27 mouse cellular contexts compared by ENCODE assay signal in the genomic region with DNA sequence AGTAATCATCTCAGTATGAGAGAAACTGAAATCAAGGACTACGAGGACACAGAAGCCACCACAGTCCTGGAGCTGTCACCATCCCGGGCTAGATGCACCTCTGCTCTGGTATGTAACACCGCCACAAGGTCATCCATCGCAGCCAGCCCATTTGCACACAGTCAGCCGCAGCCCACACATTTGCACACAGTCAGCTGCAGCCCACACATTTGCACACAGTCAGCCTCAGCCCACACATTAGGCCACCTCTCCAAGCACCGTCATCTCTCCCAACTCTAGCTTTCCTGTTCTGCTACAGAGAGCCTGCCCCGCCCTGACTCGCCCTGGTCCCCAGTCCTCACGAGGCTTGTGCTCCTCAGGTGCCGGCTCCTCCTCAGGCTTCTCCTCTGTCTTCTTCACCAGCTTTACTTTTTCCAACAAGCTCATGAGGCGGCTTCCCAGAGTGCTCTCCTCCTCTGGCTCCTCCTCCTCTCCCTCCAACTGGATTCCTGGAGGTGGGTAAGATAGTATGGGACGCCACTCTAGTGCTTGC. TPM values are rescaled to one million over a fixed set of nuclear protein-coding genes. Genes with fewer than 3 reads are reported as not detected.
DNase-seq lines count a peak whose midpoint lies in the region; ATAC-seq and TF ChIP-seq lines count a peak whose summit lies in the region.
"Had no signal": no experiment of that assay in that cellular context is flagged by ENCODE, and none has a peak within 500 bp of the region (broad histone marks: within the 10 kb centered on the region; RNA-seq: fewer than 3 reads in every experiment).

No protein-coding gene starts in this region.

- no peak overlapping the region for H3K9ac ChIP-seq in CH12.LX (ENCODE audit: insufficient read depth, low read depth)
- no peak overlapping the region for H3K9ac ChIP-seq in ES-Bruce4 (ENCODE audit: low read depth, poor library complexity, severe bottlenecking)
- no peak overlapping the region for H3K9ac ChIP-seq in lung, postnatal 0 days (replicated peaks; ENCODE audit: low read depth)
- no peak overlapping the region for H3K9ac ChIP-seq in heart, embryonic 12.5 days
- H3K9ac ChIP-seq in kidney, embryonic 14.5 days (ENCODE audit: low read depth, low read length) = no peak overlapping the region
- H3K9ac ChIP-seq: embryonic facial prominence, embryonic 12.5 days; embryonic facial prominence, embryonic 15.5 days; forebrain, postnatal 0 days; heart, embryonic 13.5 days; hindbrain, embryonic 14.5 days had no signal

- H3K36me3 ChIP-seq in CH12.LX (replicated peaks in 1 of 2; ENCODE audit: control insufficient read depth in 1 of 2, insufficient read depth in 1 of 2, low read length in 1 of 2) = no peaks in the 10 kb centered on the region
- no peaks in the 10 kb centered on the region for H3K36me3 ChIP-seq in ES-Bruce4 (ENCODE audit: control insufficient read depth, insufficient read depth, low read length, poor library complexity, severe bottlenecking)
- no peaks in the 10 kb centered on the region for H3K36me3 ChIP-seq in G1E (replicated peaks)
- H3K36me3 ChIP-seq in lung, postnatal 0 days (ENCODE audit: insufficient read depth, low read length) = no peaks in the 10 kb centered on the region
- no peaks in the 10 kb centered on the region for H3K36me3 ChIP-seq in heart, embryonic 12.5 days
- H3K36me3 ChIP-seq in kidney, embryonic 14.5 days (ENCODE audit: control insufficient read depth, insufficient read depth, low read length) = no peaks in the 10 kb centered on the region
- H3K36me3 ChIP-seq: embryonic facial prominence, embryonic 12.5 days; embryonic facial prominence, embryonic 15.5 days; heart, embryonic 13.5 days had no signal

- H3K4me3 ChIP-seq in CH12.LX (replicated peaks in 1 of 3; ENCODE audit: low read depth in 2 of 3, low read length in 2 of 3, poor library complexity in 1 of 3) (no peak overlapping the region), ES-Bruce4 (ENCODE audit: low read depth, low read length) (peak overlapping the region; percentile 29), G1E (ENCODE audit: low read depth, low read length) (0 out of 2 replicates have a peak overlapping the region, but pooled peaks have one; percentile 13)
- H3K4me3 ChIP-seq in lung, postnatal 0 days (ENCODE audit: low read depth, low read length) = no peak overlapping the region
- no peak overlapping the region for H3K4me3 ChIP-seq in heart, embryonic 12.5 days
- no peak overlapping the region for H3K4me3 ChIP-seq in kidney, embryonic 14.5 days (ENCODE audit: low read length)
- H3K4me3 ChIP-seq: embryonic facial prominence, embryonic 12.5 days; embryonic facial prominence, embryonic 15.5 days; heart, embryonic 13.5 days had no signal

- no peaks in the 10 kb centered on the region for H3K9me3 ChIP-seq in CH12.LX (replicated peaks; ENCODE audit: low read length)
- H3K9me3 ChIP-seq in ES-Bruce4 (replicated peaks; ENCODE audit: control insufficient read depth, insufficient read depth, low read length, poor library complexity, severe bottlenecking) = no peaks in the 10 kb centered on the region
- no peaks in the 10 kb centered on the region for H3K9me3 ChIP-seq in G1E (replicated peaks)
- no peaks in the 10 kb centered on the region for H3K9me3 ChIP-seq in lung, postnatal 0 days (ENCODE audit: low read length)
- no peaks in the 10 kb centered on the region for H3K9me3 ChIP-seq in heart, embryonic 12.5 days (replicated peaks)
- no peaks in the 10 kb centered on the region for H3K9me3 ChIP-seq in kidney, embryonic 14.5 days (ENCODE audit: control insufficient read depth, low read length)
- H3K9me3 ChIP-seq: embryonic facial prominence, embryonic 12.5 days; embryonic facial prominence, embryonic 15.5 days; heart, embryonic 13.5 days had no signal

- DNase-seq in CH12.LX (ENCODE audit: extremely low read depth) (no peak), G1E (ENCODE audit: low spot score) (no peak), ZHBTc4 (ENCODE audit: low read depth, low spot score) (peak; percentile 74)
- DNase-seq in lung, postnatal 0 days (ENCODE audit: low spot score) = no peak
- DNase-seq: adrenal gland, postnatal 10 days; adrenal gland, postnatal 36 days; B cell, adult 2 months; cerebellum, adult 11 months; cerebellum, adult 2 months; cerebellum, adult 9-11 months; cerebellum, postnatal 25 days; forebrain, postnatal 0 days; gastrocnemius, postnatal 25 days; heart, adult 18-20 months; heart, postnatal 14 days; heart, postnatal 4 days had no signal

- TF ChIP-seq POLR2A in CH12.LX (IDR thresholded peaks at IDR 0.05; ENCODE audit: low read depth, low read length) = no peak
- no peak for TF ChIP-seq POLR2A in ES-Bruce4 (IDR thresholded peaks at IDR 0.05; ENCODE audit: insufficient read depth, low read length)

- dilution Hi-C loops in CH12.LX (cut with MboI; ENCODE audit: extremely low pct_ligation_motif_present, extremely low pct_unique_long_range_greater_than_20kb, low sequenced_read_pairs) = no loop called here

- 66% methylated on average over 12 of the region's 12 CpGs for WGBS in lung, postnatal 0 days
- 55% methylated on average over 12 of the region's 12 CpGs for WGBS in heart, embryonic 12.5 days
- 76% methylated on average over 12 of the region's 12 CpGs for WGBS in kidney, embryonic 14.5 days

- TF ChIP-seq RAD21 in CH12.LX (IDR thresholded peaks at IDR 0.05; ENCODE audit: low read depth, low read length) = no peak

- TF ChIP-seq EP300 in CH12.LX (IDR thresholded peaks at IDR 0.05; ENCODE audit: low read length) (no peak), ES-Bruce4 (IDR thresholded peaks at IDR 0.05; ENCODE audit: insufficient read depth, low read depth, low read length) (no peak)
- no peak for TF ChIP-seq EP300 in lung, postnatal 0 days (IDR thresholded peaks at IDR 0.05)

- TF ChIP-seq CTCF in CH12.LX (conservative IDR thresholded peaks at IDR 0.05 in 1 of 2, IDR thresholded peaks at IDR 0.05 in 1 of 2; ENCODE audit: low read depth in 2 of 2, low read length in 2 of 2) (no peak), ES-Bruce4 (IDR thresholded peaks at IDR 0.05; ENCODE audit: low read depth, low read length) (no peak), G1E (IDR thresholded peaks at IDR 0.05; ENCODE audit: low read depth, low read length) (no peak)
- TF ChIP-seq CTCF in lung, postnatal 0 days (IDR thresholded peaks at IDR 0.05) = no peak

- H3K4me1 ChIP-seq in CH12.LX (ENCODE audit: control insufficient read depth in 1 of 2, insufficient read depth in 2 of 2) = peaks cover 0 to 2% of the 10 kb centered on the region in 2 experiments; a peak in 1 of 4 replicates
- H3K4me1 ChIP-seq in ES-Bruce4 (ENCODE audit: control insufficient read depth, insufficient read depth, low read length) = no peaks in the 10 kb centered on the region
- peaks cover 18% of the 10 kb centered on the region for H3K4me1 ChIP-seq in G1E (ENCODE audit: insufficient read depth, low read depth, low read length)
- no peaks in the 10 kb centered on the region for H3K4me1 ChIP-seq in lung, postnatal 0 days (ENCODE audit: insufficient read depth, low read depth, low read length)
- no peaks in the 10 kb centered on the region for H3K4me1 ChIP-seq in heart, embryonic 12.5 days (replicated peaks)
- no peaks in the 10 kb centered on the region for H3K4me1 ChIP-seq in kidney, embryonic 14.5 days (ENCODE audit: control insufficient read depth, insufficient read depth, low read length)
- H3K4me1 ChIP-seq: embryonic facial prominence, embryonic 12.5 days; embryonic facial prominence, embryonic 15.5 days; heart, embryonic 13.5 days had no signal

- in situ Hi-C loops in CH12.LX (cut with MboI; ENCODE audit: low pct_ligation_motif_present, low pct_unique_long_range_greater_than_20kb, low sequenced_read_pairs) = no loop called here

- H3K79me2 ChIP-seq in CH12.LX (replicated peaks; ENCODE audit: control insufficient read depth, extremely low read depth, insufficient read depth, poor library complexity, severe bottlenecking) = no peaks in the 10 kb centered on the region

- no peak for ATAC-seq in G1E (ENCODE audit: extremely low read depth, insufficient number of reproducible peaks, low FRiP score, poor library complexity, severe bottlenecking)
- ATAC-seq in lung, postnatal 0 days = no peak
- no peak for ATAC-seq in heart, embryonic 12.5 days (ENCODE audit: insufficient number of reproducible peaks, low FRiP score)
- ATAC-seq in kidney, embryonic 14.5 days (ENCODE audit: low FRiP score, low TSS enrichment) = no peak; the same call in 1 of the 2 replicates
- ATAC-seq: forebrain, embryonic 14.5 days; forebrain, postnatal 0 days; hindbrain, postnatal 0 days; inflammation-experienced regulatory T-cells, adult 6 months; intestine, embryonic 16.5 days had no signal

- no peak overlapping the region for H3K4me2 ChIP-seq in CH12.LX (ENCODE audit: insufficient read depth, low read depth, poor library complexity, severe bottlenecking)
- H3K4me2 ChIP-seq in lung, postnatal 0 days (replicated peaks; ENCODE audit: low read depth, low read length) = no peak overlapping the region
- no peak overlapping the region for H3K4me2 ChIP-seq in heart, embryonic 12.5 days
- no peak overlapping the region for H3K4me2 ChIP-seq in kidney, embryonic 14.5 days (replicated peaks; ENCODE audit: low read depth, low read length)
- H3K4me2 ChIP-seq: embryonic facial prominence, embryonic 12.5 days; embryonic facial prominence, embryonic 15.5 days; heart, embryonic 13.5 days; hindbrain, embryonic 14.5 days had no signal

- H3K27me3 ChIP-seq in CH12.LX (replicated peaks) = peaks cover 21% of the 10 kb centered on the region
- no peaks in the 10 kb centered on the region for H3K27me3 ChIP-seq in ES-Bruce4 (ENCODE audit: control insufficient read depth, insufficient read depth, low read length, poor library complexity, severe bottlenecking)
- H3K27me3 ChIP-seq in G1E (ENCODE audit: insufficient read depth, low read length) = peaks cover 34% of the 10 kb centered on the region
- no peaks in the 10 kb centered on the region for H3K27me3 ChIP-seq in lung, postnatal 0 days (replicated peaks; ENCODE audit: insufficient read depth, low read length)
- H3K27me3 ChIP-seq in heart, embryonic 12.5 days (replicated peaks) = peaks cover 67% of the 10 kb centered on the region
- no peaks in the 10 kb centered on the region for H3K27me3 ChIP-seq in kidney, embryonic 14.5 days (ENCODE audit: control insufficient read depth, insufficient read depth, low read length)
- H3K27me3 ChIP-seq: embryonic facial prominence, embryonic 12.5 days; embryonic facial prominence, embryonic 15.5 days had no signal

- H3K27ac ChIP-seq in CH12.LX (ENCODE audit: insufficient read depth, low read depth) (no peak overlapping the region), ES-Bruce4 (ENCODE audit: insufficient read depth, low read length) (no peak overlapping the region)
- no peak overlapping the region for H3K27ac ChIP-seq in lung, postnatal 0 days (ENCODE audit: low read length)
- H3K27ac ChIP-seq in heart, embryonic 12.5 days (ENCODE audit: poor library complexity, severe bottlenecking) = no peak overlapping the region
- no peak overlapping the region for H3K27ac ChIP-seq in kidney, embryonic 14.5 days (ENCODE audit: low read depth, low read length)
- H3K27ac ChIP-seq: embryonic facial prominence, embryonic 12.5 days; embryonic facial prominence, embryonic 15.5 days; heart, embryonic 13.5 days; hindbrain, embryonic 14.5 days; hindbrain, postnatal 0 days had no signal

RNA-seq across cellular contexts. Expression of a gene that starts 45.5 kb away (rescaled TPM):
- 0.63 and 0.68 TPM in 2 replicates for total RNA-seq in CH12.LX (2012; rRNA removed)
- total RNA-seq in CH12.LX (2014; rRNA removed) = 0.43 TPM in 2 replicates
- 0.86 and 1.1 TPM in 2 replicates for polyA plus RNA-seq in CH12.LX (2012; ENCODE audit: insufficient read length, low read depth)
- 8.4 and 10.3 TPM in 2 replicates for polyA plus RNA-seq in ES-Bruce4 (2011; ENCODE audit: insufficient read depth, insufficient read length, low read depth, missing spikeins)
- 0.30 and 0.73 TPM in 2 replicates for total RNA-seq in G1E (2014; fragmentation: Nextera tagmentation)
- 0.17 and 0.38 TPM in 2 replicates for total RNA-seq in G1E (2017)
- under 0.01 TPM in 2 replicates for polyA plus RNA-seq in G1E (2012)
- polyA plus RNA-seq in lung, postnatal 0 days (2015; fragmentation: Nextera tagmentation; extraction: Ambion mirVana) = 0.01 and 0.05 TPM in 2 replicates
- 0.14 and 0.24 TPM in 2 replicates for polyA plus RNA-seq in heart, embryonic 12.5 days (2016; fragmentation: Nextera tagmentation; extraction: Ambion mirVana)
- polyA plus RNA-seq in kidney, embryonic 14.5 days (2014; fragmentation: Nextera tagmentation; extraction: Ambion mirVana) = 1.1 TPM in 2 replicates

RNA-seq across cellular contexts. Expression of a gene that starts 55.2 kb away (rescaled TPM):
- 0.88 and 1.4 TPM in 2 replicates for total RNA-seq in CH12.LX (2012; rRNA removed)
- 0.26 and 0.58 TPM in 2 replicates for total RNA-seq in CH12.LX (2014; rRNA removed)
- 2.9 and 3.2 TPM in 2 replicates for polyA plus RNA-seq in CH12.LX (2012; ENCODE audit: insufficient read length, low read depth)
- 23.0 and 31.5 TPM in 2 replicates for polyA plus RNA-seq in ES-Bruce4 (2011; ENCODE audit: insufficient read depth, insufficient read length, low read depth, missing spikeins)
- total RNA-seq in G1E (2014; fragmentation: Nextera tagmentation) = 4.3 and 5.8 TPM in 2 replicates
- 8.2 and 8.6 TPM in 2 replicates for total RNA-seq in G1E (2017)
- polyA plus RNA-seq in G1E (2012) = 3.0 and 4.3 TPM in 2 replicates
- 1.3 and 2.4 TPM in 2 replicates for polyA plus RNA-seq in lung, postnatal 0 days (2015; fragmentation: Nextera tagmentation; extraction: Ambion mirVana)
- 0.71 and 0.95 TPM in 2 replicates for polyA plus RNA-seq in heart, embryonic 12.5 days (2016; fragmentation: Nextera tagmentation; extraction: Ambion mirVana)
- polyA plus RNA-seq in kidney, embryonic 14.5 days (2014; fragmentation: Nextera tagmentation; extraction: Ambion mirVana) = 0.68 and 1.1 TPM in 2 replicates

Comparison
In these comparisons a context has a peak if more than half of its experiments do, and no peak if none do; other contexts are left out.
1. H3K4me3 ChIP-seq: peak in ES-Bruce4 (single experiment) and G1E (single experiment); none in CH12.LX (0 of 3), lung, postnatal 0 days (single experiment), heart, embryonic 12.5 days (single experiment) and kidney, embryonic 14.5 days (single experiment).